Mouse (Mus musculus) ES-E14 (cell line): Measurements from ENCODE around the gene Akt2.

Experiments used
- CHD2 ChIP-seq: IDR thresholded peaks from 2 replicates; pipeline ENCODE4 v1.6.1; 2014; ENCODE audit warnings: mild to moderate bottlenecking, low read depth, low read length, inconsistent platforms
- HCFC1 ChIP-seq: IDR thresholded peaks from 2 replicates; pipeline ENCODE4 v1.6.1; 2012; ENCODE audit warnings: low read length, inconsistent platforms, borderline replicate concordance; ENCODE audit not compliant: insufficient read depth
- MAFK ChIP-seq: IDR thresholded peaks from 2 replicates; pipeline ENCODE4 v1.6.1; 2014; ENCODE audit warnings: mild to moderate bottlenecking, low read depth, low read length, inconsistent platforms; ENCODE audit not compliant: insufficient read depth

DNA sequence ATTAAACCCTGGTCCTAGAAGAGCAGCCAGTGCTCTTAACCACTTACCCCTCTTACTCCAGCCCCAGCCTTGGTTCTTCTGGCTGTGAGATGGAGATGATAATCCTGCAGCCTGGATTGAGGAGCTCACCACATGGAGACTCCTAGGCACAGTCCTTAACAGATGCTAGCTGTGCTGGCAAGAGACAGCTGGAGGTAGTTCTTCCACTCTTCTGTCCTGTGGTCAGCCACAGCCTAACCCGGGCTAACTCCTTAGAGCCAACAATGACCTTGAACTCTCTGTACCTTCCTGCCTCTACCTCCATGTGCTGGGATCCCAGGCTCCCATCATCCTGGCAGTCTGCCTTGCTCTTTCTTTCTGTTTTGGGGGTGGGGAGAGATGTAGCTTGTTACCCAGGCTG lies 30.4 kb upstream of the Akt2 start:
- no peak for TF ChIP-seq HCFC1
- TF ChIP-seq CHD2: no peak
- TF ChIP-seq MAFK: no peak
